Mouse (Mus musculus) c-Kit-negative CD71-positive TER-119-positive erythroid progenitor cells, embryonic 14.5 days (primary cell): ENCODE results near the gene Shh.

ENCODE experiments used
- DNase-seq: peaks from one replicate; pipeline ENCODE4 v3.0.0-alpha.2; 2013; ENCODE audit warnings: low read depth, low spot score

Gene Shh

DNA sequence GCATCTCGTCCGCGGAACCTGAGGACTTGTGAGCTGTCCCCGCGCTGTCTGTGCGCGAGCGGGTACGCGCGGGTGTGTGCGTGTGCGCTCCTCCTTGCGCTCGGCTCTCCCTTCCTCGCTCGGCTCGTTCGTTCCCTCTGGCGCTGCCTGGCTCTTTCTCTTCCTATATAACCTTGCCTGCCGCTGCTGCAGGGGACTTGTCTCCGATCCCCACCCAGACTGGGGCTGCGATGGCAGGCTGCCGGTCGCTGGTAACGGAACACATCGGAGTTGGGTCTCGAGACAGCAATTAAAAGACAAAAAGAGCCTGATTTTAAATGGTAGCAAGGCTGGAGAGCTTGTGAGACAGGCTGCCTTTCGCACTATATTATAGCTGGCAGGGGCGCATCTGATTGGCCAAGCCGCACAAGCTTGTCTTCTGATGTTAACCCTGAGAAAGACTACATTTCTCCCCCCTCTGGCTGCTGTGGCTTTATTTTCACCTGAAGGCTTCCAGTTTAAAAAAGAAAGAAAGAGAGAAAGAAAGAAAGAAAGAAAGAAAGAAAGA, at the start of gene Shh:
Gene Shh (minus strand): TSS at position 497 of the 547 bp plus-strand sequence.
- DNase-seq, result no peak

DNA sequence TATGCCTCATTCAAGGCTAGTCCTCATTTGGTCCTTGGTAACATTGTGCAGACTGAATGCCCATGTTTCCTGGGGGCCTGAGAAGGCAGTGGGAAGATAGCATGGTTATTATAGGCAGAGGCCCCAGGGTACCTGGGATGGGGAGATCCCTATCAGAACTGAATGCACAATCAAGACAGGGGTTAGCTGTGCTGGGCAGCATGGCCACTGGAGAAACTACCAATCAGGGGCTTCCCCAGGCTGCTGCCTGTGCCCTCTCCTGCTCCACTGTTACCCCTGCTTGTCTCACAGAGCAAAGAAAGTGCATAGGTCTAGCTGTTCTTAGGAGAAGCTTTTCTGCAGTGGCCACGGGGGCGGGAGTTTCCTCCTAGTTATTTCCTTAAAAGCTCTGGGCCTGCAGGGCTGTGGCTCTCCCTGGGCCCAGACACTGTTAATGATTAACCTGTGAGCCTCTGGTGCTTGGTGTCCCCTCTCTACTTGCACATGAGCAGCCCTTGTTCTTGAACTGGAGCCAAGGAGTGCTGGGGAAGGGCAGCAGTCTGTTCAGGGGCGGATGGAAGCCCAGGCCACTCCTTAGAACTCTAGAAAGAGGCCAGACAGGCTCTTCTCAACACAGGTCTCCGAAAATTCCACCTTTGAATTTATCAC, 33.9 kb upstream of the Shh start:
- no peak for DNase-seq

DNA sequence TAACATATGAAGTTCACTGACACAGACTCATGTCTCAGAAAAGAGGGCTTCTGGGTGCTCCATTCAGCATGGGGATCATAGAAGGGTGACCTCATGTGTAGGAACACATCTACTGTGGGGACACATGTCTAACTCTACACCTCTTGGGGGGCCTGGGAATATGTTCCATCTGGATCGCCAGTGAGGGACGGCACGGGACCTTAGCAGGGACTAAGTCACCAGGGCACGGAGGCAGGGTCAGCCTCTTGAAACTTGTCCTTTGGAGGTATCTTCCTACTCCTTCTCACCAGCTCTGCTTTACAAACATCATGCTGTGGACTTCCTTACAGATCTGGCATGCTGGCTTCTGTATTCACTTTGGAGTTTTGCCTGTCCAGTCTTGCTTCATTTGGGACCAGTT, 31.8 kb upstream of the Shh start:
- DNase-seq, result no peak

DNA sequence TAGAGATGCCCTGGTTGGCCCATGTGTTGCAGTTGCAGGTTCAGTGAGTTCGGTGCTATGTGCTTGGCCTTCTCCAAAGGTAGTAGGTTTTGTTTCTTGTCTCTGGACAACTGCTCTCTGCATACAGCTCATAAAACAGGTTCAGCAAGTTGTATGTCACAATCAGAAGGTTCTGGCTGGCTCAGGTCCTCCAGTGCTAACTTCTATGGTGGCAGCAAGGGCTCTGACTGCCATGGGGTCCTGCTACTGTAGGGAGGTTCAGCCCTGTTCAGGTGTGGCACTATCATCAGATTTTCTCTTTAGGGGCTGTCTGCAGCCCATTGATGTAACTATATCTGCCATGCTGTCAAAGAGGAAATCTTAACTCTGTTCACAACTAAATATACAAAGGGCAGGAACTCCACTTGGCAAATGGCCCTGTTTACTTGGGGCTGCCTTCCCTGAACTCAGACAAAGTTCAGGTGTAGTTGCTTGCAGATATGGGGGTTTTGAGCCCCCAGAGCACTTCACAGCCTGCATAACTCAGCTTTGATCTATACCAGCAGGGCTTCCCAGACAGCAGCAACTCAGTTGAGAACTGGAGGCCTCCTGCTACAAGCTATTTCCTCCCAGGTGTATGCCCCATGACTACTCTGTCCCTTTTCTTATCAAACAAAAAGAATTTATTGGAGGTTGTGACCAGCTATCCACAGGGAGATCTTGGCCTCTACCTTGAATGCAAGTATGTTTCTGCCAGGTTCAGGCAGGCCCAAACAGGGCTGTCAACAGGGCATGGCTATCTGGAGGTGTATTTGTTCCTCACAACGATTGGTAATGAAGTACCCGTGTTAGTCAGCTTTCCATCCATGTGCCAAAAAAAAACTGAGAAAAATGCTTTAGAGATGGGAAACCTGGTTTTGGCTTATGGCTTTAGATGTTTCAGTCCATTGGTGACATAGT, 28.9 kb upstream of the Shh start:
- no peak for DNase-seq

DNA sequence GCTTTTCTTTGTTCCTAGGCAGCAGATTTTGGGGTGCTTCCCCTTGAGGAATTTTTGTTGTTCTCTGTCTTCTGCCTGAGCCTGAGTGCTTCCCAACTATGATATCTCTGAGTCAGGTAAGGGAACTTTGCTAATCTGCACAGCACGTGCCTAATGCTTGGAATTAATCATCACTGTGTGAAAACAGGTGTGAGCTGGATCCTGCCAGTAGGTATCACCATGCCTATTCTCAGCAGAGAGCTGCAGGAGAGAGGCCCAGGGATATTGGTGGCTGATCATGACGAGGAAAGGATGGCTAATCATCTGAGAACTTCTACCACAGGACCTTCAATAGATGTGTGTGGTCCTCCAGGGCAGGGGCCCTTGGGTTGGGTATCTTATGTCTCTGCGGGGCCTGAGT, 26.5 kb upstream of the Shh start:
- DNase-seq, result no peak

DNA sequence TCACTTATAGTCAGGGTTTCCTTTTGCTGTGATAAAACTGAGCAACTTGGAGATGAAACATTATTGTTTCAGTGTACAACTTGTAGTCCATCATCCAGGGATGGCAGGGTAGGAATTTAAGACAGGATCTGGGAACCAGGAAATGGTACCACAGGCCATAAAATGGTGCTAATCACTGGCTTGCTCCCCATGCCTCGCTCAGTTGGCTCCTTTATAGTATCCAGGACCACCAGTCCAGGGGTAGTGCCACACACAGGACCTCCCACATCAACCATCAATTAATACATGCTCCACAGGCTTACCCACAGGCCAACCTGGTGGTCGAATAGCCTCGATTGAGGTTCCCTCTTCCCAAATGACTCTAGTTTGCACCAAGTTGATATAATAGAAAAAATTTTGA, 15.9 kb upstream of the Shh start:
- no peak for DNase-seq

DNA sequence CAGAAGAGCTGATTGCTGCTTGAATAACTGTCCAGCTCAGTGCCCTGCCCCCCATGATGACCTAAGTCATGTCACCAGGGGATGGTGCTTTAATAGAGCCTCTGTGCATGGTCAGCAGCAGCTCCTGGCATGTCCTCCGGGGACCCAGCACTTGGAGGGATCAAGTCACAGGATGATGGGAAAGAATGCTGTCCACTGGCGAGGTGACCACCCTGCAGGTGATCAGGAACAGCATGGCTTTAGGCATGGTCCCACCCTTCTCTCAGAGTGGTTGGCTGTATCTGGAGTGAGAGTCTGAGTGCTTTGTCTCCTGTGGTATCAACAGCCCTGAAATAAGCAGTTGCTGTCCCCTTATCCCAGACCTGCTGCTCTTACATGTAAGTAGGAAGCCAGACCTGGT, 14.7 kb upstream of the Shh start:
- DNase-seq, result no peak

DNA sequence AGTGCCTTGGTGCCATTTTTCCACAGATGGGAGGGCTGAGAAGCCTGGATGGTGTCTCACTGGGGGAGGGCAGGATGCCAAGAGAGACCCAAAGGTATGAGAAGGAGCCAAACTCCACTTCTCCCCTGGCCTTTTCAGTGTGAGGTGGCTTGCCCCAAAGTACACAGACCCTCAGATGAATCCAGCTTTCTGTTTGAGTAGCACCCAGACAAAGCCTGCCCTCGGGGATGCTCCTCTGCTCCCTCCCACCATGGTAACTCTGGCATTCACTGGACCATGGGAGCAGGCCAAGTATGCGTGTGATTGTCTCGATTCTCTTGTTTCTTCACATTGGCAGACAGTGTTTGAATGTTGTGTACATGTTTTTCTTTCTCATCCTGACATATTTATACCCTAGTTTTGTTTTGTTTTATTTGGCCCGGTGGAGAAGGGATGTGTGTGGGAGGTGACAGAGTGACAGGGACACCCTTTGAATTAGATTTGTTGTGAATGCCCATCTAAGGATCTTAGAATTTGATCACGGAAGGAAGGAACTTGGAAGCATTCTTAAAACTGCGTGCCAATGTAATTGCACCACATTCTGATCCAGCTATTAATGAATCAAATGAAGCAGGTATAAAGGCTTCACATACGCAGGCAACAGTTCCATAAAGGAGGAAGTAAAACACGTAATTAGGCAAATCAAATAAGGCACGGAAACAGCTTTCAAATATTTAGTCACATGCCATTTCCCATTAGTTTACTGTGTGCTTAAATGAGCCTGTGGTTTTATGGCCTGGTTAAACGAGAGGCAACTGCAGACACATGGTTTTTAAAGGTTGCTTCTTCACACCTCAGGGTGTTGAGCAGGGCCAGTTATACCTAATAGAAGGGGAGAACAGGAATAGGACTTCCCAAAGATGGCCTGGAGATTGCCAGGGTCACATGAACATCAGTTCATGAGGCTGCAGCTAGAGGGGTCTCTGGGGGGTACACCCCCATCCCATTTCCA, 9.6 kb upstream of the Shh start:
- DNase-seq, result no peak

DNA sequence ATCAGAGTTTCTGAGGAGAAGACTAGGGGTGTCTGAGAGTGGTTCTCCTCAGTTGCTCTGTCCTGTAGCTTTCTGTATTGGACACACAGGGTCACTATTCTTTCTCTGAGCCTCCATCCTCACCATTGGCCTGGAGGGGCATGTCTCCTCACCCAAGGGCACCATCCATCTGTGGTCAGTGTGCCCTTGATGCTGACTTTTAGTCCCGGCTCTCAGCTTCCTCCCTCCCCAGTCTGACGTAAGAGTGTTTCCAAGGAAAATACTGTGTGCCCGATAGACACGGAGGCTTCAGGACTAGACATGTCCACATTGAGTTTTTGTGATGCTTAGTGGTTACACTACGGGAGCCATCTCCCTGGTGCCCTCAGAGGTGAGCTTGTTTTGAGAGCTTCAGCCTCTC, 6.5 kb upstream of the Shh start:
- no peak for DNase-seq

DNA sequence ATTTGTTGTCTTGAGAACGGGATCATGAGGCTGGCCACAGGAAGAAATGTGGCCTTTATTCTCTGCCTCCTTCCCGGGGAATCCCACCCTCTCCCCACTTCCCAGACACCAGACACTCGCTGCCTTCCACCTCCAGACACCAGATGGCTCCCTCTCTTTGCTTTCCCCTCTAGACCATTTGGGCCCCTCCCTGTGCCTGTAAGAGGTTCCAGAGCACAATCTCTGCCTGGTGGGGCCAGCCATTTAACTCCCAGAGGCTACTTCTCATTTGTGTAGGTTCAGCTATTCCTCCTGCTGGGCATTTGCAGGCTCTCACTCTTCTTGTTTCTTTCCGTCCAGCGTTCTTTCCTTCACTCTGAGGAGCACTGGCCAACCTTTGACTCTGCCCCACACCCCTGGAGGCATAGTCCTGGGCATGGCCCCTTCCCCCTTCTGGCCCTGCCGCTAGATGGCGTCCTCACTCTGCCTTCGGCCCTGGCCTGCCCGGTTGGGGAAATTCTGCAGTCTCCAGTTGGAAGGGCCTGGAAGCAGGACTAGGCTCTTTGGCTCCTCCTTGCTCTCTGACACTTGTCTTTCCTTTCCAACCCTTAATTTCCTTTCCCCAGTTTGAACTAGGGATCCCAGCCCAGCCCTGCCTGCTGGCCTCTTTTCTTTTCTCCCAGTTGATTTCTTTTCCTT, 2.6 kb upstream of the Shh start:
- no peak for DNase-seq

DNA sequence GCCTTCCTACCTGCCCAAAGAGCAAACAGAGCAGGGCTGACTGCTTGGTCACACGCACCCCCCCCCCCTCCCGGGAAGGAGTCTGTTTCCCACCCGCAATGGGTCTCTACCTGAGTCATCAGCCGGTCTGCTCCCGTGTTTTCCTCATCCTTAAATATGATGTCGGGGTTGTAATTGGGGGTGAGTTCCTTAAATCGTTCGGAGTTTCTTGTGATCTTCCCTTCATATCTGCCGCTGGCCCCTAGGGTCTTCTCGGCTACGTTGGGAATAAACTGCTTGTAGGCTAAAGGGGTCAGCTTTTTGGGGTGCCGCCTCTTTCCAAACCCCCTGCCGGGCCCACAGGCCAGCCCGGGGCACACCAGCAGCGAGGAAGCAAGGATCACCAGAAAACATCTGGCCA, 705 bp downstream of the Shh start:
- DNase-seq, result no peak

DNA sequence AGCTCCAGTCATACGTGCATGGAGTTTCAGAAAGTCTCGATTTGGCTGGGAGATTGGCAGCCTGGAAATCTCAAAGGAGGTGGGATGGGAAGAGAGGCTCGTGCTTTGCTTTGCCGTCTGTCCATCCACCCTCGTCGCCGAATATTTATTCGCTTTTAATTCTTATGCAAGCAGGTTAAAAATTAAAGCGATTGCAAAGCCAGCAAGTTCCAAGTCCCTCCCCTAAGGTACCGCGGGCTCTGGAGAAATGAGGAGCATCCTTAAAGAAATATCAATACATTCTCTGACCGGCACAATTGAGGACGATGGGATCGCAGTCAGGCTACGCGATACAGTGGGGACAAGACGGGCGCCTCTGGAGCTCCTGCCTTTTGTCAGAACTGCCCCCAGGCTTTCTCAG, 1.5 kb downstream of the Shh start:
- DNase-seq, result no peak

DNA sequence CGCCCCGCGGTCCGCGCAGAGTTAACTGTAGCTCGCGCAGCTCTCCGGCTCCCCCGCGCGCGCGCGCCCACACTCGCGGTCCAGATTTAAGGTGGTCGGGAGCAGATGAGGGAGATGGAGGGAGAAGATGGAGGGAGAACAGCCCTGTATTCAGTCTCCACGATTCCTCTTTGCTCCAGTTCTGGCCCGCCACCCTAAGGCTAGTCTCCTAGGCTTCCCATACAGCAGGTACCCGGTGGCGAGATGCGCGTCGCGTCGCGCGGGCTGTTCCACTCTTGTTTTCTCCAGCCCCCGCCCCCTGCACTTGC, 2.0 kb downstream of the Shh start:
- no peak for DNase-seq

DNA sequence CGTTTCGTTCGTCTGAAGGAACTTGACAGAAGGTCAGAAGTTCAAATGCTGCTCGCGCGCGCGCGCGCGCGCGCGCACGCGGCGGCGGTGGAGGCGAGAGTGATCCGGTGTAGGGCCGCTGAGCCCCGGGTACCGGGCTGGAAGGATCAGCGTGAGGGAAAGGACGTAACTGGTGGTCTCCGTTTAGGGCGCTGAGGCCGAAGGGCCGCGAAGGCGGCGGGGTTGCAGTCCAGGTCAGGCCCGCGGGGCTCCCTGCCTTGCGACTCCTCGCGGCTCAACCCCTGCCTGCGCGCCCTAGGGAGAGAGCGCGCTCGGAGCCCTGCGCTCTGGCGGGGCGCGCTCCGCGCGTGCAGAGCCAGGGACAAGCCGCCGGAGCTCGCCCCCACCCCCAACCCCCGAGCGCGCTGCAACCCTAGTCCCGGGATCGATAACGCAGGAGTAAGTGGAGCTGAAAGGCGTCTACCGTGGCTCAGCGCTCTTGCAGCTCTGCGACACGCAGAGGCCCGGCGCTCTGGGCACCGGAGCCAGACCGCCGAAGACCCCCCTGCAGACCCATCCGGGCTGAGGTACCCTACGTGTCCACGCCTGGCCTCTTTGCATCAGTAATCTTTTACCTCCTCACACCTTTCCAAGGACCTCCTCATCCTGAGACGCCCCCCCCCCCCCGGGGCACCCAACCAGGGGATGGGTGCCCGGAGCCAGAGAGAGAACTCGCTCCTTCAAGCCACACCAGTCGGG, 2.5 kb downstream of the Shh start:
- no peak for DNase-seq

DNA sequence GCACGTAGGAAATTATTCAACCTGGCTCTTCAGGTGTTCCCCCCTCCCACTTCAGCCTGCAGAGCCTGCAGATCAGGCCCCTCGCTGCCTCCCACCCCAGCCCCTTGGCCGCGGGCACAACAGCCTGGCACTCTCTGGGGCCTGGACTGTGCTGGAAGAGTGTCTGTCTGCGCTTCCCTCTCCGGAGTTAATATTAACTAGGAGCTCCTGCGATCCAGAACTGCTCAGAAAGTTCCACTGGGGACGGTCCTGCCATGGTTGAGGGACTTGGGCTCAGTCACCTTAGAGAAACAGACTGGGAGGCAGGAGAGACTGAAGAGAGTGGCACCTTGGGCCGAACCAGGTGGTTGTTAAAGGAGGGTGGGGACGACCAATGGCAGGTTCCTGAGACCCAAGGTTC, 3.4 kb downstream of the Shh start:
- no peak for DNase-seq

DNA sequence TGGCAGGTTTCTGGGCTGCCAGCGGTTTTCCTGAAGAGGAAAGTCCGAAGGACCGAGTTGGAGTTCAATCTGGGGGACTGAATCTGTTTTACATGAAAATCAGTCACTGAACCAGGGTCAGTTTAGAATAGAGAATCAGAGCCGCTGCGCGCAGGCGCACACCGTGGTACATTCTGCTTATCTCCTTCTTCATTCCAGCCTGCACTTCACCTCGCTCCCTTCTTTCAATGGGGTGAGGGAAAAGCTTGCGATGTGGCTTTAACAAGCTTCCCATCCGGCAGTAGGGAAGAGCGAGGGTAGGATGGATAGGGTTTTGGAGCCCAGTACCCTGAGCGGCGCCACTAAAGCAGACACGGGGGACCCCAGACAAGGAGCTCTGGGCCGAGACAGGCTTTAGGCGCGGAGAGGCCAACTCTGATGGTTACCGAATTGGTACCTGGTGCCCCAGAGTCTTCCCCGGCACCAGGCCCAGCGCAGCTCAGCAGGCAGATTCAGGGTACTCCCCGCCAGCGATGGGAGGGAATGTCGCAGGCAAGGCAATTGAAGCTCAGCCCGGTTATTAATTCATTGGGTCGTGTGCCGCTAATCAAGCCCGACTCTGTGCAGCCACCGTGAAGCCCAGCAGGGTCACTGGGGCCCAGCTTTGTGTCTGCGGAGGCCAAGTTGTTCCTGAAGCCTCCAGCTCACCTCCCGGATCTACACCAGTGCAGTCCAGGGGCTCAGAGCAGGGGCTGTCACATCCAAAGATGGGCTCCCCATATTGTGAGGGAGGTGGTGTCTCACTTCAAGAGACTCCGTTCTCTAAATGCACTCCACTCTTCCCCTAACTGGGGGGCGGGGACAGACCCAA, 4.1 kb downstream of the Shh start:
- DNase-seq, result no peak

DNA sequence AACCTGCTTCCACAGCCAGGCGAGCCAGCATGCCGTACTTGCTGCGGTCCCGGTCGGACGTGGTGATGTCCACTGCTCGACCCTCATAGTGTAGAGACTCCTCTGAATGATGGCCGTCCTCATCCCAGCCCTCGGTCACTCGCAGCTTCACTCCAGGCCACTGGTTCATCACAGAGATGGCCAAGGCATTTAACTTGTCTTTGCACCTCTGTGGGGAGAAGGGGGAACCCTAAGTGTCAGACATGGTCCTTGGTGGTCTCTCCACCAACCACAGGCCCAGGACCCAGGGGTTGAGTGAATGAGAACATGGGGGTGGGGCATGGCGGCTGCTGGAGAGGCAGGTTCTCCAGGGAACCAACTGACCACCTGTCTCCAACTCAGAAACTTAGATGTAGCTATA, 5.7 kb downstream of the Shh start:
- DNase-seq, result no peak

DNA sequence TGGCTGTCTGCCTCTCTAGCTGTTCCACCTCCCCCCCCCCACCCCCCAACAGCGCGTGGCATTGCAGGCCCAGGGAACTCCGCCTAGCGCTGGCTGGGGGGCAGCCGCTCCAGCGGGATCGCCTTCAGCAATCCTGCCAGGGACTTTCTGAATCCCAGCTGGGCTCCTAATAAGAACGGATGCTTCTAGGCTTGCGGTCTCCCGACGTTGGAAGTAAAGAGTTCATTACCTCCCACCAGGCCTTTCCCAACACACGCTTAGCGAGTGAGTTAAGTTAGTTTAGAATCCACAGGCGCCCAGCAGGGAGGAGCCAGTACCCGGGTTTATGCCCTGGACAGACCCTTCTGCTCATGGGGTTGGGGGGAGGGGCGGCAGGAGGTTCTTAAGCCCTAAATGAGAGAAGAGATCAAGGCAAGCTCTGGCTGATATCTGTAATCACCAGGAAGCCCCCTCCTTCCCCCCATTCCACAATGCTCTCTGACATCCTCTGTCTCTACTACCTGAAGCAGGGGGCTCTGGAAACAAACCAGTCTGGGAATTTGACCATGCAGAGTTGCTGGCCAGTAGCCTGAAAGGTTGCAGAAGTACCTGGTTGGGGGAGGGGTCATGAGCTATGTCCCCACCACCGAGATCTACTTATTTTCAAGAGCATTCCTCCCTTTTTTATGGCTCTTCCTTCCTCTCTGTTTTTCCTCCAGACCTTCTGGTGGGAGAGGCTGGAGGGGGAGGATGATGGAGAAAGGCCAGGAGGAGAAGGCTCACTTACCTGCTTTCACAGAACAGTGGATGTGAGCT, 6.3 kb downstream of the Shh start:
- no peak for DNase-seq
